Mouse (Mus musculus) ovary, postnatal 14 days (tissue): ENCODE results near the gene Ppp1r12c.
A peak's percentile ranks its signal among the peaks of the same experiment; 100 is the strongest.

ENCODE experiments used
- DNase-seq: peaks from one replicate; pipeline ENCODE4 v3.0.0; 2022; ENCODE audit warnings: low spot score

Gene Ppp1r12c

GRCm38 (mm10) chr7:4516332-4517050, 15.0 kb upstream of the Ppp1r12c start, which contains the start of gene Tnnt1:
Gene Tnnt1, minus strand, starts transcription at chr7:4516382.
- no peak for DNase-seq

GRCm38 (mm10) chr7:4515853-4516252, 14.4 kb upstream of the Ppp1r12c start:
- DNase-seq, result no peak

GRCm38 (mm10) chr7:4513829-4514712, 12.6 kb upstream of the Ppp1r12c start:
- no peak for DNase-seq

- DNase-seq, result peak; percentile 58
Measured at GRCm38 (mm10) chr7:4513236-4513635, 11.8 kb upstream of the Ppp1r12c start.

DNA sequence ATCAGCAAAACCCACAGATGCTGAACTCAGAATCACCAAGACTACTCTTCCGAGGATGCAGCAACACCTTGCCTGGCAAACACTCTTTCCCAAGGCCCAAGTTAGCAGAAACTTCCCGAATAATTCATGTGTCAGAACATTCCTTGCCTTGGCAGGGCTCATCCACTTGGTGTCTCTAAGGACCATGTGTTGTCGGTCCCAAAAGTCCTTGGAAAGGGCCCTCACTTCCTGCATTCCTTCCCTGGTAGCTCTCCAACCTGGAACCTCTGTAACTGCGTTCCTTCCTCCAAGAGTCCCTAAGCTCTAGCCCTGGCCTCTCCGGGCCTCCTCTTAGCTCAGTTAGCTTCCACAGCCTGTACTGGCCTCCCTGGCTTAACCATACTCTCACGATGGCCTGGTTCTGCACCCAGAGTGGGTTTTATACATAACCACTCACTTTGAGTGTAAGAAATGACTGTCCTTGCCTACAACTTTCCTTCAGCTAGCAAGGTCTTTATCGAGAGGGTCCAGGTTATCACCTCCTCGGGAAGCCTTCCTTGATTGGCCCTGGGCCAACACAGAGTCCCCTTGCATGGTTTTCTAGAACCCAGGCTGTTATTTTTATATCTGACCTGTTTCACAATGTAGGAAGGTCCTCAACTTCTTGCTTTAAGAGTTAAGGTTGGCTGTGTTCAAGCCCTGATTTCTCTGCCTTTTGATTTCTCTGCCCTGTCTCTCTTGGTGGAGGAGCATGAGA, 10.2 kb upstream of the Ppp1r12c start:
- DNase-seq, result no peak

DNA sequence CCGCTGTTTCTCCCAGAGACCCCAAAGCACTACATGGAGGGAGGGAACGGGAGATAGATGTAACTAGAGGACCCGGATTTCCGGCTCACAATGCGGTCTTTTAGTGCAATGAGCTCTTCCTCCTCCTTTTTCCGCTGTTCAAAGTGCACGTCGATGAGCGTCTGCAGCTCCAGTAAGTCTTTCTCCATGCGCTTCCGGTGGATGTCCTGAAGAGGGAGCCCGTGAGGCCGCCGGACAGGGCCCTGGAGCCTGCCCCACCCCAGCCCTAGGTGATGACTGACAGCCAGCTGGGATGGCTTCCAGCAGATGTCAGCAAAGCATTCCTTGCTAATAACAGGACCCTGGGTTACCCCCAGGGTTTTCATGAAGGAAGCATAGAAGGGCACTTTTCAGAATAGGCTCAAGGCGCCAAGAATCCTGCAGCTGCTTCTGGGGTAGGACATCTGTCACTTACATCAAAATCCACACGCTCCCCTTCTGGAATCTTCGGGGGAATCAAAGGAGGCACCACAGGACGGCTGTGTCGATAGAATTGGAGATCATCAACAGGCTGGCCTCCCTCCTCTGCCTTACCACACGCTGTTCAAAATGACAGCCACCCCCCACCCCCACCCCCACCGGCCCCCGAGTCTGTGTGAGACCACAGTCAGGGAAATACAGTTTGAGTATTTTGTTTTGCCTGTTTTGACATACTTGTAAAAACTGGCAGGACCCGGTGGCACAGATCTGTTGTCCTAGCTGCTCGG, 8.6 kb upstream of the Ppp1r12c start:
- peak; percentile 61 for DNase-seq

DNA sequence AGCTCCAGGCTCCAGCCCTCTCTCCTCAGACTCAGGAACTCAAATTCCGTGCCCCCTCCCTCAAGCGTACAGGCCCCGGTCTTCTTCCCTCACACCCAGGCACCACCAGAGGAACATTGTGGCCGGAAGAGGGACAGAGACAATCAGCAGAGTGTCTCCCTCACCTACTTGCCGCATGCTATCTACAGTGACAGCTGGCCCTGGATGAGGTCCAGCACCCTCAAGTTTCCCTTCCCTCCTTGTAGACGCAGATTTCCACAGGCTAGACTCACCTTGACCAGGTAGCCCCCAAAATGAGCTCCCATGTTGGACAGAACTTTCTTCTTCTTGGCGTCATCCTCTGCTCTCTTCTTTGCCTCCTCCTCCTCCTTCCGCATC, 7.2 kb upstream of the Ppp1r12c start:
- DNase-seq, result no peak

GRCm38 (mm10) chr7:4508062-4508738, 6.7 kb upstream of the Ppp1r12c start:
- DNase-seq, result no peak

GRCm38 (mm10) chr7:4507220-4507619, 5.7 kb upstream of the Ppp1r12c start:
- no peak for DNase-seq

DNA sequence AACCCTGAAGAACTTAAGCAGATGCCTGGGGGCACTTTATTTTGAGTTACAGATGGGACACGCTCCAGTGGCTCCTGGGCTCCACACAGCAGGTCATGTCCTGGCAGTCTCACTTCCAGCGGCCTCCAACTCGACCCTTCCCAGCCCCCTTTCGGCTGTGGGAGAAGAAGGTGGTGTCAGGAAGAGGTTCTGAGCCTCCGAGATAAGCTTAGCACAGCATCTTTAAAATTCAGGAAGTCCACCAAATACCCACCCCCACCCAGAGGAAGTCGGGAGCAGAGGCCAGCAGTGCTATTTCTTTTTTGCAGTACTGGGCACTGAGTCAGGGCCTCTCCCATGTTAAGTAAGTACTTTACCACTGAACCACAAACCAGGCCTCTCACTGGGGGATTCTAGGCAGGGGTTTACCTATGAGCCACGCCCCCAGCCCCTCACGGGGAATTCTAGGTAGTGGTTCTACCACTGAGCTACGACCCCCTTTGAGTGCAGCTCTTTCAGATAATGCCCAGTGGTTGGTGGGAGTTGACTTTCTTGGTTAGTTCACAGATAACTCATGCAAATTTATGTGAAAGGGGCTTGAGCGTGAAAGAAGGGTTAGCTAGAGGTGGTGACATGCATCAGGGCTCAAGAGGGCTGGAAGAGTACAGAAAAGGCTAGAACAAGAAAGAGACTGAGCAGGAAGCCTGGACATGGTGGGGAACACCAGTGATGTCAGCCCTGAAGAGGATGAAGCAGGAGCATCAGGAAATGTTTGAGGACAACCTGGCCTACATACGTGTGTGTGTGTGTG, 3.4 kb upstream of the Ppp1r12c start:
- DNase-seq, result no peak

DNA sequence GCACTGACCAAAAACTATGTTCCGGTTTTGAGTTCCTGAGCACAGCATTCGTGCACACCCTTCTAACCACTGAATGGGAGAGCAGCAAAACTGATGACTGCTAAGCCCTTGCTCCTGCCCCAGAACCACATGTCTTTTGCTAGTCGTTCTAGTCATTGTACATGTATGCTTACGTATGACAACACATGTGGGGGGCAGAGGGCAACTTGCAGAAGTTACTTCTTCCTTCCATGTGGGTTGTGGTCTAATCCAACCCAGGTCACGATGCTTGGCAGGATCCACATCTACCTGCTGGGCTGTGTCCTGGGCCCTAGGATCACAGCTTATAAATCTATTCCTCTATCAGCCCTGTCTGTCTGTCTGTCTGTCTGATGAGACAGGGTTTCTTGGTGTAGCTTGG, 2.4 kb upstream of the Ppp1r12c start:
- DNase-seq, result no peak

- DNase-seq, result no peak
Measured at GRCm38 (mm10) chr7:4503100-4503499, 1.6 kb upstream of the Ppp1r12c start.

GRCm38 (mm10) chr7:4502421-4503090, 1.1 kb upstream of the Ppp1r12c start:
- no peak for DNase-seq

- no peak for DNase-seq
Measured at GRCm38 (mm10) chr7:4500892-4501471, 498 bp downstream of the Ppp1r12c start.

GRCm38 (mm10) chr7:4499034-4499433, 2.4 kb downstream of the Ppp1r12c start:
- no peak for DNase-seq

DNA sequence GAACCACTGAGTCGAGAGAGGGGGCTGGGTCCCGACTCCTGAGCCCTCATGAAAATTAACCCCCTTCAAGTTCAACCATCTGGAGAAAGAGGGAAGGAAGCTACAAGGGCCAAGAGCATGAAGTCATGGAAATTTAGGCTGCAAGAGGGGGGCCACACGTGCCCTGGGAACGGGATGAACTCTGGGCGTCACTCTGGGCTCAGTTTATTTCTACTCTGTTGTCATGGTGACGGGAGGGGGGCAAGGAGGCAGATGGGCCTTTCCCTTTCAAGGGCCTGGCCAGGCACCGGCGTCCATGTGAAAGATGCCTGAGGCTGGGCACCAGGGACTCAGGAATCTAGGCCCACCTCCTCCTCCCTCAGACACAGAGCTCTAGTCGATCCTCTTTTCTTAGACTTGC, 3.2 kb downstream of the Ppp1r12c start:
- no peak for DNase-seq

GRCm38 (mm10) chr7:4497271-4497903, 4.1 kb downstream of the Ppp1r12c start:
- DNase-seq, result no peak

DNA sequence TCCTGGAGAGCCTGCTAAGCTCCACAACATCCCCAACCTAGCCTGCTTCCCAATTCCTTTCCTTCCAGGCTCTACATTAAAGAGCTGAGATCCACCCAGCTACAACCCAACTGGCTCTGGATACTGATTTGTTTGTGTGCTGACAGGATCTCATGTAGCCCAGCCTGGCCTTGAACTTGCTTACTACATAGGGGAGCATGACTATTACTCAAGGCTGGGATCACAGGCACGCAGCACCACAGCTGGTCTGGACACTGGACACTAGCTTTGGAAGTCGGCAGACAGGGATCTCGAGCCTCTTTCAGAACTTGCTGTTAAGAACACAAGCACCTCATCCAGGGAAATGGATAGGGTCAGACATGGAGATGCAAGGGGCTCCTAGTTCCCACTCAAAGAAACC, 5.0 kb downstream of the Ppp1r12c start:
- DNase-seq, result no peak

DNA sequence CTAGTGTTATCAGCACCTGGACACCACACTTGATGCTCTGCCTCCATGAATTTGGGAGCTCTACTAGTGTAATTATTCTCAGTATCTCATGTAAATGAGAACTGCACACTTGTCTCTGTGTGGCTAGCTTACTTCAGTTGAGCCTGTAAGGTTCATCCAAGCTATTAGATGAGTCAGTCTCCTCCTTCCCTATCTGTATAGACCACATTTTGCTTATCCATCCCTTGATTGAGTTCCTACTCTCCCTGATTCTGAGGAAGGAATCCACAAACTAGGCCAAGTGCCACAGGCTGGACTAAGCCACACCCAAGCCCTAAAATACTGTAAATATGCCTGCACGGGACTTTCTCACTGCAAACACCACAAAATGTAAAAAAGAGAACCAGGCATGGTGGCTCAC, 7.5 kb downstream of the Ppp1r12c start:
- no peak for DNase-seq
